In genomic region chr7:92457791-92458190, GRCm38 (mm10) we compare ENCODE assay signal across 12 mouse cellular contexts.
DNase-seq lines count a peak whose midpoint lies in the region; ATAC-seq and TF ChIP-seq lines count a peak whose summit lies in the region.
"Had no signal": no experiment of that assay in that cellular context is flagged by ENCODE, and none has a peak within 500 bp of the region (broad histone marks: within the 10 kb centered on the region; RNA-seq: fewer than 3 reads in every experiment).

No protein-coding gene starts in this region.

- no peak for TF ChIP-seq POLR2A in embryonic fibroblast, embryonic 13.5 days (IDR thresholded peaks at IDR 0.05; ENCODE audit: low read depth, low read length)

- no peak overlapping the region for H3K27ac ChIP-seq in lung, embryonic 16.5 days (ENCODE audit: low read length)
- H3K27ac ChIP-seq in embryonic fibroblast, embryonic 13.5 days (ENCODE audit: insufficient read depth, low read length) = peak overlapping the region; percentile 15; the same call in 1 of the 2 replicates
- no peak overlapping the region for H3K27ac ChIP-seq in stomach, postnatal 0 days (replicated peaks)
- H3K27ac ChIP-seq: forebrain, embryonic 12.5 days; neural tube, embryonic 12.5 days had no signal

- H3K9ac ChIP-seq in lung, embryonic 16.5 days (ENCODE audit: low read length) = no peak overlapping the region
- no peak overlapping the region for H3K9ac ChIP-seq in stomach, postnatal 0 days (ENCODE audit: low read length)
- H3K9ac ChIP-seq: forebrain, embryonic 12.5 days; neural tube, embryonic 12.5 days had no signal

- no peaks in the 10 kb centered on the region for H3K27me3 ChIP-seq in lung, embryonic 16.5 days (ENCODE audit: control insufficient read depth, insufficient read depth, low read depth, low read length)
- H3K27me3 ChIP-seq in stomach, postnatal 0 days (ENCODE audit: control insufficient read depth, insufficient read depth, low read length) = no peaks in the 10 kb centered on the region
- H3K27me3 ChIP-seq: forebrain, embryonic 12.5 days; neural tube, embryonic 12.5 days had no signal

- no peak for TF ChIP-seq CTCF in embryonic fibroblast, embryonic 13.5 days (IDR thresholded peaks at IDR 0.05; ENCODE audit: borderline replicate concordance, insufficient read depth, low read length)
- TF ChIP-seq CTCF in stomach, postnatal 0 days (IDR thresholded peaks at IDR 0.05; ENCODE audit: low read depth) = no peak

- no peaks in the 10 kb centered on the region for H3K36me3 ChIP-seq in lung, embryonic 16.5 days (ENCODE audit: control insufficient read depth, insufficient read depth, low read length)
- no peaks in the 10 kb centered on the region for H3K36me3 ChIP-seq in stomach, postnatal 0 days (ENCODE audit: control insufficient read depth, insufficient read depth, low read length)
- H3K36me3 ChIP-seq: forebrain, embryonic 12.5 days; neural tube, embryonic 12.5 days had no signal

- no peaks in the 10 kb centered on the region for H3K9me3 ChIP-seq in lung, embryonic 16.5 days (ENCODE audit: control insufficient read depth, low read length)
- H3K9me3 ChIP-seq in stomach, postnatal 0 days (ENCODE audit: control insufficient read depth, low read length) = no peaks in the 10 kb centered on the region
- H3K9me3 ChIP-seq: forebrain, embryonic 12.5 days; neural tube, embryonic 12.5 days had no signal

- no peak for TF ChIP-seq EP300 in stomach, postnatal 0 days (optimal IDR thresholded peaks at IDR 0.05)

- 10% methylated on average over 4 of the region's 4 CpGs for WGBS in lung, embryonic 16.5 days
- 13% methylated on average over 4 of the region's 4 CpGs for WGBS in stomach, postnatal 0 days

- ATAC-seq in lung, embryonic 16.5 days (ENCODE audit: low read depth) = 0 out of 2 replicates have a peak, but pooled peaks have one; percentile 36
- peak; percentile 57; the same call in 1 of the 2 replicates for ATAC-seq in stomach, postnatal 0 days (ENCODE audit: low FRiP score, low TSS enrichment)

- intact Hi-C loops in heart, postnatal 10 days (cut with DNase I) = no loop called here
- intact Hi-C loops in left cerebral cortex, postnatal 14 days (cut with DNase I) = no loop called here

- H3K4me3 ChIP-seq in lung, embryonic 16.5 days (ENCODE audit: low read length) = no peak overlapping the region
- H3K4me3 ChIP-seq in embryonic fibroblast, embryonic 13.5 days (ENCODE audit: insufficient read depth, low read length) = no peak overlapping the region
- H3K4me3 ChIP-seq in stomach, postnatal 0 days (ENCODE audit: low read depth, low read length) = no peak overlapping the region
- H3K4me3 ChIP-seq: forebrain, embryonic 12.5 days; neural tube, embryonic 12.5 days had no signal

- H3K4me1 ChIP-seq in lung, embryonic 16.5 days (replicated peaks; ENCODE audit: control insufficient read depth, insufficient read depth, low read length) = no peaks in the 10 kb centered on the region
- H3K4me1 ChIP-seq in embryonic fibroblast, embryonic 13.5 days (ENCODE audit: control insufficient read depth, insufficient read depth, low read length) = peaks cover 6% of the 10 kb centered on the region
- H3K4me1 ChIP-seq in stomach, postnatal 0 days (replicated peaks; ENCODE audit: control insufficient read depth, insufficient read depth) = no peaks in the 10 kb centered on the region
- H3K4me1 ChIP-seq: forebrain, embryonic 12.5 days; neural tube, embryonic 12.5 days had no signal

- no peak overlapping the region for H3K4me2 ChIP-seq in lung, embryonic 16.5 days (ENCODE audit: low read depth, low read length)
- H3K4me2 ChIP-seq in stomach, postnatal 0 days (replicated peaks; ENCODE audit: low read depth) = no peak overlapping the region
- H3K4me2 ChIP-seq: forebrain, embryonic 12.5 days; neural tube, embryonic 12.5 days had no signal

- DNase-seq in lung, postnatal 4 days = no peak
- DNase-seq in heart, postnatal 10 days = peak; percentile 59 to 61
- peak; percentile 17 for DNase-seq in stomach, postnatal 0 days (ENCODE audit: low spot score)
- no peak for DNase-seq in left cerebral cortex, postnatal 14 days (ENCODE audit: low spot score in 2 of 2)
- DNase-seq in adrenal gland, postnatal 4 days (ENCODE audit: low spot score in 2 of 2) = no peak
- no peak for DNase-seq in T-cell, adult 2 months (ENCODE audit: low spot score)
- DNase-seq: kidney, postnatal 4 days; lung, adult 18-20 months had no signal

Comparison
In these comparisons a context has a peak if more than half of its experiments do, and no peak if none do; other contexts are left out.
1. DNase-seq: peak in heart, postnatal 10 days (2 of 2) and stomach, postnatal 0 days (single experiment); none in lung, postnatal 4 days (0 of 2), left cerebral cortex, postnatal 14 days (0 of 2), adrenal gland, postnatal 4 days (0 of 2) and T-cell, adult 2 months (single experiment).